Mouse (Mus musculus) ES-E14 (cell line): ENCODE measurements at regions not wholly inside any gene's neighbourhood (a gene's known extent, or its start where the extent isn't known, plus 50 kb on each side); places are given as distances from the start of the nearest gene placed in this dataset.

ENCODE experiments used
- CHD2 ChIP-seq: IDR thresholded peaks from 2 replicates; pipeline ENCODE4 v1.6.1; 2014; ENCODE audit warnings: mild to moderate bottlenecking, low read depth, low read length, inconsistent platforms
- HCFC1 ChIP-seq: IDR thresholded peaks from 2 replicates; pipeline ENCODE4 v1.6.1; 2012; ENCODE audit warnings: low read length, inconsistent platforms, borderline replicate concordance; ENCODE audit not compliant: insufficient read depth
- MAFK ChIP-seq: IDR thresholded peaks from 2 replicates; pipeline ENCODE4 v1.6.1; 2014; ENCODE audit warnings: mild to moderate bottlenecking, low read depth, low read length, inconsistent platforms; ENCODE audit not compliant: insufficient read depth
- ZC3H11A ChIP-seq: IDR thresholded peaks from 2 replicates; pipeline ENCODE4 v1.6.1; 2012; ENCODE audit warnings: low read depth, mild to moderate bottlenecking, inconsistent platforms, low read length, borderline replicate concordance
- ZNF384 ChIP-seq: IDR thresholded peaks from 2 replicates; pipeline ENCODE4 v1.6.1; 2012; ENCODE audit warnings: low read depth, low read length, inconsistent platforms

- TF ChIP-seq ZNF384, result no peak
- TF ChIP-seq CHD2, result no peak
- no peak for TF ChIP-seq HCFC1
- TF ChIP-seq ZC3H11A, result no peak
- TF ChIP-seq MAFK, result no peak
Observed at GRCm38 (mm10) chr12:27653541-27653940, 311.2 kb upstream of the Sox11 start.
